Mouse (Mus musculus): ENCODE measurements around the gene Rps12. TPM values are rescaled to one million over a fixed set of nuclear protein-coding genes. Genes with fewer than 3 reads are reported as not detected.
"Not testable (repeated sequence)": the region's sequence is repeated elsewhere in the genome, so short reads cannot be mapped to it uniquely, and the experiment has no call there.

Gene Rps12
- polyA plus RNA-seq, 1 experiment: 737 TPM

GRCm38 (mm10) chr10:23796551-23797503 lies 9.8 kb upstream of the Rps12 start, which contains the start of gene Slc18b1:
Gene Slc18b1, plus strand, starts transcription at chr10:23796986.
- H3K4me3 ChIP-seq (ENCODE audit: control insufficient read depth, low read depth, low read length): peak within 1 kb of the TSS; percentile 76
- H3K27me3 ChIP-seq (ENCODE audit: control insufficient read depth, insufficient read depth, low read length): no peaks in the 10 kb centered on the region
- peak within 1 kb of the TSS; percentile 11; the same call in 1 of the 2 replicates for H3K27ac ChIP-seq (ENCODE audit: control insufficient read depth, insufficient read depth, low read depth, low read length)
- H3K4me1 ChIP-seq (ENCODE audit: control insufficient read depth, insufficient read depth, low read length): peaks cover 5% of the 10 kb centered on the region; the same call in 1 of the 2 replicates
- no peaks in the 10 kb centered on the region for H3K36me3 ChIP-seq (ENCODE audit: control insufficient read depth, insufficient read depth, low read length)
- TF ChIP-seq CTCF (IDR thresholded peaks at IDR 0.05; ENCODE audit: control insufficient read depth, insufficient read depth, insufficient replicate concordance, low read depth, low read length): no peak
- no peak for TF ChIP-seq POLR2A (IDR thresholded peaks at IDR 0.05; ENCODE audit: control insufficient read depth, low read depth, low read length)

DNA sequence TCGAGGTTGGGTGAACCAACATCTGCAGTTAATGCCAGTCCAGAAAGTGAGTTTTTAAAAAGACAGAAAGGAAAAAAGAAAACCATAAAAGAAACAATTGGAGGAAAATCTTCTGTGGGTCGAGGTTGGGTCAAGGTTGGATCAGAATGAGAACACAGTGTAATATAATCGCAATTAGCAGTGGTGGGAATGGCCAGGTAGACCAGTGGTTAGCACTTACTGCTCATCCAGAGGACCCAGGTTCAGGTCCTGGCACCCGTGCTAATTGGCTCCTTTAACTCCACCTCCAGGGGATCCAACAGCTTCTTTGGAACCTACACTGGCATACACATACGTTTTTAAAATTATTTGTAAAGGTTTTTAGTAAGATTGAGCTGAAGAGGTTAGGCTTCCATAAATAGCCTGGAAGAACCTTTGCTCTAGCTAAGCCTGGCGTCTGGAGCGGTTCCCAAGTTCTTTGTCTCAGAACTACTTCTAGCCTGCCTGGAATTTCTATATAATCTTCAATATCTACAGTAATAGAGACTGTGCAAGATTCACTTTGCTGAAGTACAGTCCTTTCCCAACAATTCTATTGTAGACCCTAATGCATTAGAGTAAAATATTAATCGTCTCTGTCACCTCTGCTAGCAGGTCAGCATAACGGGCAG lies 8.9 kb upstream of the Rps12 start:
- no peak overlapping the region; the same call in 1 of the 2 replicates for H3K27ac ChIP-seq (ENCODE audit: control insufficient read depth, insufficient read depth, low read depth, low read length)
- H3K4me3 ChIP-seq (ENCODE audit: control insufficient read depth, low read depth, low read length): no peak overlapping the region

DNA sequence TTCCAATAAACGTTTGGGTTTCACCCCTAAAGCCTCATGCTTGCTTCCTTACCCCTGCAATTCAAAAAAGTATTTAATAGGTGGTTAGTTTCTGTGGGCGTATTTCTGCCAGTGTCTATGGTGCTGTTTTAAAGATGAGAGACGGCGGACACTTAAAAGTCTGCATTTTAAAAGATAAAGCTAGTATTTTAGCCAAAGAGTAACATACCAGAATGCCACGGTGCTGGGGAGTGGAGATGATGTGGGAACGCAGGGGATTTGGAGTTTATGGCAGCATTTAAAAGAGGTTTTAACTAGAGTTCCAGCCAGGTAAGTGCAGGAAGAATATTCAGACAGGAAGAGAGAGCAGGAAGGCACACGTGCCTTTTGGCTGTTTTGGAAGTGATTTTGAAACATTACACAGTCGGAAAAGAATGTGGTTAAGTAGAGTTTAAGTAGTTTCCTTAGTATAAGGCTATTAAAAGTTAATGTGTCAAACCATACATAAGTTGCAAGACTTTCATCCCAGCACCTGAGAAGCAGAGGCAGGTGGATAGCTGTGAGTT lies 1.1 kb upstream of the Rps12 start:
- TF ChIP-seq CTCF (IDR thresholded peaks at IDR 0.05; ENCODE audit: control insufficient read depth, insufficient read depth, insufficient replicate concordance, low read depth, low read length) (no peak), POLR2A (IDR thresholded peaks at IDR 0.05; ENCODE audit: control insufficient read depth, low read depth, low read length) (no peak)
- no peaks in the 10 kb centered on the region for H3K27me3 ChIP-seq (ENCODE audit: control insufficient read depth, insufficient read depth, low read length)
- H3K36me3 ChIP-seq (ENCODE audit: control insufficient read depth, insufficient read depth, low read length): peaks cover 1% of the 10 kb centered on the region; the same call in 1 of the 2 replicates
- H3K4me1 ChIP-seq (ENCODE audit: control insufficient read depth, insufficient read depth, low read length): no peaks in the 10 kb centered on the region; the same call in 1 of the 2 replicates
- H3K4me3 ChIP-seq (ENCODE audit: control insufficient read depth, low read depth, low read length): no peak overlapping the region
- no peak overlapping the region for H3K27ac ChIP-seq (ENCODE audit: control insufficient read depth, insufficient read depth, low read depth, low read length)

More for the DNA sequence above, 8.9 kb upstream of the Rps12 start:
- H3K27me3 ChIP-seq (ENCODE audit: control insufficient read depth, insufficient read depth, low read length): no peaks in the 10 kb centered on the region
- H3K4me1 ChIP-seq (ENCODE audit: control insufficient read depth, insufficient read depth, low read length): peaks cover 5% of the 10 kb centered on the region; the same call in 1 of the 2 replicates
- H3K36me3 ChIP-seq (ENCODE audit: control insufficient read depth, insufficient read depth, low read length): no peaks in the 10 kb centered on the region
- TF ChIP-seq CTCF (IDR thresholded peaks at IDR 0.05; ENCODE audit: control insufficient read depth, insufficient read depth, insufficient replicate concordance, low read depth, low read length): no peak
- no peak for TF ChIP-seq POLR2A (IDR thresholded peaks at IDR 0.05; ENCODE audit: control insufficient read depth, low read depth, low read length)

- Histone ChIP-seq H3K27ac (ENCODE audit: control insufficient read depth, insufficient read depth, low read depth, low read length) (peak overlapping the region; percentile 83), H3K4me3 (ENCODE audit: control insufficient read depth, low read depth, low read length) (peak overlapping the region; percentile 95)
- H3K36me3 ChIP-seq (ENCODE audit: control insufficient read depth, insufficient read depth, low read length); H3K4me1 ChIP-seq (ENCODE audit: control insufficient read depth, insufficient read depth, low read length); H3K27me3 ChIP-seq (ENCODE audit: control insufficient read depth, insufficient read depth, low read length): not testable (repeated sequence)
Measured at GRCm38 (mm10) chr10:23786631-23787038, 440 bp downstream of the Rps12 start.

DNA sequence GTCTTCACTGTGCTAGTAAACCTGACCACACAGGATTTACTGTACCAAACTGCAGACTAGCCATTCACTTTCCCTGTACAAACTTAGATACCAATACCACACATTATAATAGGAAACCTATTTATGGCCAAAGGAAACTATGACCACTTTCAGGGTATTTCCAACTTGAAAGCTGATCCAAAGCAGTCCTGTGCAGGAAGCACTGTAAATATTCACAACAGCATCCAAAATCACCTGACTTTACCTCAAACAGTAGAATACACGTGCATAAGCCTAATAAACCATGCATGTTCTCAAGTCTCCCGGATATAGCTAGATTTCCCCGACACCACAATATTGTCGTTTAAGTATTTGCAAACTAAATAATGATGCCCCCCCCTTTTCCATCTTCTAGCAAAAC lies 1.0 kb downstream of the Rps12 start:
- Histone ChIP-seq H3K4me3 (ENCODE audit: control insufficient read depth, low read depth, low read length) (peak overlapping the region; percentile 95; the same call in 1 of the 2 replicates), H3K27me3 (ENCODE audit: control insufficient read depth, insufficient read depth, low read length) (no peaks in the 10 kb centered on the region), H3K27ac (ENCODE audit: control insufficient read depth, insufficient read depth, low read depth, low read length) (no peak overlapping the region), H3K4me1 (ENCODE audit: control insufficient read depth, insufficient read depth, low read length) (no peaks in the 10 kb centered on the region; the same call in 1 of the 2 replicates), H3K36me3 (ENCODE audit: control insufficient read depth, insufficient read depth, low read length) (peaks cover 1% of the 10 kb centered on the region; the same call in 1 of the 2 replicates)
- TF ChIP-seq CTCF (IDR thresholded peaks at IDR 0.05; ENCODE audit: control insufficient read depth, insufficient read depth, insufficient replicate concordance, low read depth, low read length) (no peak), POLR2A (IDR thresholded peaks at IDR 0.05; ENCODE audit: control insufficient read depth, low read depth, low read length) (no peak)

DNA sequence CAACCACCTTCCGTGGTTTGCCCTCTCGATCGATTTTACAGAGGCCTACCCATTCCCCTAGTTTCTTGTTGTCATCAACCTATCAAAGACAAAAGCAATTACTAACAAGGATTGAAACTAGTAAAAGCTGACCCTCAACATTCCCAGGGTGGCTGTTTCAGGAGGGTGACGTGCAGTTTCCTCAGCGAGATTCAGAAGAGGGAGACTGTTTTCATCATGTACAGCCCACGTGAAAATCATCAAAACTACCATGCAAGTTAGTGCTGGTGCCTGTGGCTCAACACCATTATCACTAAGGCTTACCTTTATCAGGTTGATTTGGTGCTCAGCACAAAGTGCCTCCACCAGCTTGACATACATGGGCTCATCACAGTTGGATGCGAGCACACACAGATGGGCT lies 1.5 kb downstream of the Rps12 start:
- H3K4me1 ChIP-seq (ENCODE audit: control insufficient read depth, insufficient read depth, low read length); H3K27me3 ChIP-seq (ENCODE audit: control insufficient read depth, insufficient read depth, low read length); H3K4me3 ChIP-seq (ENCODE audit: control insufficient read depth, low read depth, low read length); H3K27ac ChIP-seq (ENCODE audit: control insufficient read depth, insufficient read depth, low read depth, low read length); H3K36me3 ChIP-seq (ENCODE audit: control insufficient read depth, insufficient read depth, low read length): not testable (repeated sequence)

DNA sequence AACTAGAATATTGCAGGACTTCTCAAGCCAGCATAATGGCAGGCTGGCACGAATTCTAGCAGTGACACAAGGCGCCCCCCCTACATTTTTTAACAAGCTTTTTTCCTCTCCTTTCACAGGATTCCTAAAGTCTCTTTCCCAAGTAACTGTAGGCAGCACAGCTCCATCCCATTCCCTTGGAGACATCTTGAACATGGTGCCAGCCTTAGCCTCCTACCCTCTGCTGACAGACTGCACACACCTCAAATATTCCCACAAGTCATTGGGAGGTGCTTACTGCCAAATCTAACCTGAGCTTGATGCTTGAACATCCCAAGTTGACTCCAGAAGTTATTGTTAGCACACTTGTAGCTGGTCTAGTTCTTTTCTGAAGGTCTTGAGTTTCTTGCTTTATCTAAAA lies 3.0 kb downstream of the Rps12 start:
- Histone ChIP-seq H3K27ac (ENCODE audit: control insufficient read depth, insufficient read depth, low read depth, low read length) (no peak overlapping the region), H3K4me3 (ENCODE audit: control insufficient read depth, low read depth, low read length) (no peak overlapping the region), H3K36me3 (ENCODE audit: control insufficient read depth, insufficient read depth, low read length) (peaks cover 1% of the 10 kb centered on the region; the same call in 1 of the 2 replicates)

More for the DNA sequence above, 3.0 kb downstream of the Rps12 start:
- no peaks in the 10 kb centered on the region for H3K27me3 ChIP-seq (ENCODE audit: control insufficient read depth, insufficient read depth, low read length)
- no peaks in the 10 kb centered on the region; the same call in 1 of the 2 replicates for H3K4me1 ChIP-seq (ENCODE audit: control insufficient read depth, insufficient read depth, low read length)
- TF ChIP-seq CTCF (IDR thresholded peaks at IDR 0.05; ENCODE audit: control insufficient read depth, insufficient read depth, insufficient replicate concordance, low read depth, low read length) (no peak), POLR2A (IDR thresholded peaks at IDR 0.05; ENCODE audit: control insufficient read depth, low read depth, low read length) (no peak)

All from testis, adult 2 months (tissue).